Mouse (Mus musculus) neural tube, embryonic 11.5 days (tissue): ENCODE measurements around the gene Rtl1. TPM values are rescaled to one million over a fixed set of nuclear protein-coding genes. Genes with fewer than 3 reads are reported as not detected.

Experiments used
- ATAC-seq: fragments of 200-750 bp; cut with Nextera tagmentation; 2 replicates; pipeline ENCODE4 v1.8.0; 2017; ENCODE audit warnings: moderate number of reproducible peaks, mild to moderate bottlenecking, moderate TSS enrichment, moderate library complexity; ENCODE audit not compliant: insufficient read depth, low FRiP score, low TSS enrichment
- DNase-seq: peaks from one replicate; pipeline ENCODE4 v3.0.0-alpha.2; 2015; ENCODE audit warnings: low spot score
- H3K27ac ChIP-seq: fragments of 300-500 bp; sonication (generic); 2 replicates; pipeline ENCODE4 v1.5.1; 2014; ENCODE audit warnings: low read depth, mild to moderate bottlenecking, low read length
- H3K27me3 ChIP-seq: fragments of 300-500 bp; sonication (generic); 2 replicates; pipeline ENCODE4 v1.6.1; 2014; ENCODE audit warnings: mild to moderate bottlenecking, low read length, mixed read lengths; ENCODE audit not compliant: control insufficient read depth, insufficient read depth
- H3K36me3 ChIP-seq: fragments of 300-500 bp; sonication (generic); 2 replicates; pipeline ENCODE4 v1.6.1; 2014; ENCODE audit warnings: mild to moderate bottlenecking, low read length, moderate library complexity, mixed read lengths; ENCODE audit not compliant: control insufficient read depth, insufficient read depth
- H3K4me1 ChIP-seq: fragments of 300-500 bp; sonication (generic); 2 replicates; pipeline ENCODE4 v1.6.1; 2014; ENCODE audit warnings: low read length, mixed read lengths; ENCODE audit not compliant: control insufficient read depth, insufficient read depth
- H3K4me2 ChIP-seq: fragments of 300-500 bp; sonication (generic); 2 replicates; pipeline ENCODE4 v1.6.1; 2014; ENCODE audit warnings: low read depth, mild to moderate bottlenecking, moderate library complexity
- H3K4me3 ChIP-seq: fragments of 300-500 bp; sonication (generic); 2 replicates; pipeline ENCODE4 v1.5.1; 2014; ENCODE audit warnings: low read depth, low read length
- H3K9ac ChIP-seq: fragments of 300-500 bp; sonication (generic); 2 replicates; pipeline ENCODE4 v1.6.1; 2014; ENCODE audit warnings: mild to moderate bottlenecking, low read length
- H3K9me3 ChIP-seq: fragments of 300-500 bp; sonication (generic); 2 replicates; pipeline ENCODE4 v1.6.1; 2016; ENCODE audit warnings: low read length; ENCODE audit not compliant: control insufficient read depth
- WGBS: fragments of 180-500 bp; shearing (Covaris S2); extraction: QIAGEN DNeasy Blood & Tissue Kit; methylation state at CpG from one replicate; pipeline ENCODE4 v1.1.7; 2014; 5-methylcytosine and 5-hydroxymethylcytosine counted together
- microRNA counts: library from miRNA; unstranded; fragments of <30 nt; microRNA quantifications from one replicate; lab custom pipeline; 2015
- microRNA-seq: library from miRNA; unstranded; fragments of <30 nt; microRNA quantifications from one replicate; pipeline ENCODE4, GENCODE M21; 2016
- polyA plus RNA-seq: library from polyadenylated mRNA; unstranded; fragments of >200 nt; fragmentation: Nextera tagmentation; extraction: Ambion mirVana; gene quantifications from 2 replicates; pipeline ENCODE4 v1.2.1, GENCODE M21; 2014

Gene Rtl1
- polyA plus RNA-seq, 1 experiment from 2014 or later, result 1.0 TPM

GRCm38 (mm10) chr12:109542011-109542410 is 58.1 kb downstream of the Rtl1 start:
- DNase-seq (no peak), ATAC-seq (no peak)
- Histone ChIP-seq H3K36me3 (no peaks in the 10 kb centered on the region; the same call in 1 of the 2 replicates), H3K4me2 (peak overlapping the region; percentile 43), H3K27me3 (no peaks in the 10 kb centered on the region), H3K9ac (peak overlapping the region; percentile 63), H3K27ac (0 out of 2 replicates have a peak overlapping the region, but pooled peaks have one; percentile 27), H3K4me3 (peak overlapping the region; percentile 46), H3K9me3 (peaks cover 5% of the 10 kb centered on the region; the same call in 1 of the 2 replicates), H3K4me1 (no peaks in the 10 kb centered on the region)
- WGBS, result 49% methylated on average over 14 of the region's 14 CpGs

GRCm38 (mm10) chr12:109541540-109541899 is 58.6 kb downstream of the Rtl1 start:
- Histone ChIP-seq H3K9ac (peak overlapping the region; percentile 63), H3K4me2 (peak overlapping the region; percentile 43), H3K4me1 (no peaks in the 10 kb centered on the region), H3K27ac (0 out of 2 replicates have a peak overlapping the region, but pooled peaks have one; percentile 27), H3K36me3 (no peaks in the 10 kb centered on the region; the same call in 1 of the 2 replicates), H3K27me3 (no peaks in the 10 kb centered on the region), H3K4me3 (peak overlapping the region; percentile 46), H3K9me3 (peaks cover 5% of the 10 kb centered on the region; the same call in 1 of the 2 replicates)
- DNase-seq (no peak), ATAC-seq (no peak)
- 56% methylated on average over 16 of the region's 16 CpGs for WGBS

GRCm38 (mm10) chr12:109540739-109541539 is 59.2 kb downstream of the Rtl1 start:
- Histone ChIP-seq H3K36me3 (no peaks in the 10 kb centered on the region; the same call in 1 of the 2 replicates), H3K4me2 (peak overlapping the region; percentile 43), H3K27me3 (no peaks in the 10 kb centered on the region), H3K9ac (peak overlapping the region; percentile 63), H3K4me1 (no peaks in the 10 kb centered on the region), H3K9me3 (peaks cover 5% of the 10 kb centered on the region; the same call in 1 of the 2 replicates), H3K4me3 (peak overlapping the region; percentile 46), H3K27ac (no peak overlapping the region)
- WGBS, result 52% methylated on average over 30 of the region's 30 CpGs
- peak; percentile 73 for DNase-seq
- ATAC-seq, result no peak

- ATAC-seq, result no peak
- H3K9ac ChIP-seq, result no peak overlapping the region
- no peak for DNase-seq
- H3K4me1 ChIP-seq, result no peaks in the 10 kb centered on the region
- no peaks in the 10 kb centered on the region for H3K27me3 ChIP-seq
- H3K36me3 ChIP-seq, result no peaks in the 10 kb centered on the region
- no peak overlapping the region for H3K27ac ChIP-seq
- H3K4me3 ChIP-seq, result peak overlapping the region; percentile 46
- 52% methylated on average over 13 of the region's 13 CpGs for WGBS
- H3K9me3 ChIP-seq, result peaks cover 5% of the 10 kb centered on the region; the same call in 1 of the 2 replicates
- peak overlapping the region; percentile 43; the same call in 1 of the 2 replicates for H3K4me2 ChIP-seq
Measured at GRCm38 (mm10) chr12:109539950-109540349, 60.2 kb downstream of the Rtl1 start.

MicroRNA genes within 50 kb of the gene (microRNA counts, 519-probe panel; counts per million panel counts)
- microRNA mmu-miR-1188 (lab: Ali Mortazavi, UCI) (171 counts per million, percentile 57 among the panel's probes with 10 or more counts), microRNA mmu-miR-127 (lab: Ali Mortazavi, UCI) (5,155 counts per million, percentile 90 among the panel's probes with 10 or more counts), microRNA mmu-miR-136 (lab: Ali Mortazavi, UCI) (4,715 counts per million, percentile 85 among the panel's probes with 10 or more counts), microRNA mmu-miR-1906 (lab: Ali Mortazavi, UCI) (171 counts per million, percentile 57 among the panel's probes with 10 or more counts), microRNA mmu-miR-337-3p (lab: Ali Mortazavi, UCI) (171 counts per million, percentile 57 among the panel's probes with 10 or more counts), microRNA mmu-miR-337-5p (lab: Ali Mortazavi, UCI) (171 counts per million, percentile 57 among the panel's probes with 10 or more counts), microRNA mmu-miR-341 (lab: Ali Mortazavi, UCI) (171 counts per million, percentile 57 among the panel's probes with 10 or more counts), microRNA mmu-miR-370 (lab: Ali Mortazavi, UCI) (3,458 counts per million, percentile 69 among the panel's probes with 10 or more counts), microRNA mmu-miR-431 (lab: Ali Mortazavi, UCI) (4,931 counts per million, percentile 87 among the panel's probes with 10 or more counts), microRNA mmu-miR-432 (lab: Ali Mortazavi, UCI) (171 counts per million, percentile 57 among the panel's probes with 10 or more counts), microRNA mmu-miR-433 (lab: Ali Mortazavi, UCI) (4,814 counts per million, percentile 86 among the panel's probes with 10 or more counts), microRNA mmu-miR-434-3p (lab: Ali Mortazavi, UCI) (4,796 counts per million, percentile 86 among the panel's probes with 10 or more counts), microRNA mmu-miR-434-5p (lab: Ali Mortazavi, UCI) (4,104 counts per million, percentile 76 among the panel's probes with 10 or more counts), microRNA mmu-miR-493 (lab: Ali Mortazavi, UCI) (171 counts per million, percentile 57 among the panel's probes with 10 or more counts), microRNA mmu-miR-540-3p (lab: Ali Mortazavi, UCI) (171 counts per million, percentile 57 among the panel's probes with 10 or more counts), microRNA mmu-miR-540-5p (lab: Ali Mortazavi, UCI) (171 counts per million, percentile 57 among the panel's probes with 10 or more counts), microRNA mmu-miR-665 (lab: Ali Mortazavi, UCI) (171 counts per million, percentile 57 among the panel's probes with 10 or more counts), microRNA mmu-miR-673-3p (lab: Ali Mortazavi, UCI) (171 counts per million, percentile 57 among the panel's probes with 10 or more counts), microRNA mmu-miR-673-5p (lab: Ali Mortazavi, UCI) (171 counts per million, percentile 57 among the panel's probes with 10 or more counts), microRNA mmu-miR-770-3p (lab: Ali Mortazavi, UCI) (171 counts per million, percentile 57 among the panel's probes with 10 or more counts), microRNA mmu-miR-770-5p (lab: Ali Mortazavi, UCI) (171 counts per million, percentile 57 among the panel's probes with 10 or more counts)

Small RNAs within 50 kb of the gene (microRNA-seq; reads per million reads assigned to microRNA genes)
- gene Gm23912 (not detected), gene Mir1188 (7.6 reads per million, percentile 18 among the genes with 10 or more reads in this experiment), gene Mir127 (3,555 reads per million, percentile 89 among the genes with 10 or more reads in this experiment), gene Mir136 (not detected), gene Mir1906-1 (not detected), gene Mir3070a (4.2 reads per million, percentile 10 among the genes with 10 or more reads in this experiment), gene Mir3070b (not detected), gene Mir3071 (not detected), gene Mir337 (not detected), gene Mir341 (985 reads per million, percentile 76 among the genes with 10 or more reads in this experiment), gene Mir3544 (not detected), gene Mir370 (623 reads per million, percentile 73 among the genes with 10 or more reads in this experiment), gene Mir431 (4,187 reads per million, percentile 90 among the genes with 10 or more reads in this experiment), gene Mir432 (not detected), gene Mir433 (827 reads per million, percentile 75 among the genes with 10 or more reads in this experiment), gene Mir434 (1,225 reads per million, percentile 79 among the genes with 10 or more reads in this experiment), gene Mir493 (100 reads per million, percentile 51 among the genes with 10 or more reads in this experiment), gene Mir540 (652 reads per million, percentile 73 among the genes with 10 or more reads in this experiment), gene Mir665 (429 reads per million, percentile 68 among the genes with 10 or more reads in this experiment), gene Mir673 (124 reads per million, percentile 54 among the genes with 10 or more reads in this experiment), gene Mir770 (197 reads per million, percentile 59 among the genes with 10 or more reads in this experiment)

Other genes starting within 250 kb of the Rtl1 start
- gene Dlk1, start 147.5 kb downstream of the Rtl1 start, polyA plus RNA-seq, result 112 and 120 TPM in 2 replicates